Mouse (Mus musculus): ENCODE data around the gene D17H6S53E.

Gene D17H6S53E

GRCm38 (mm10) chr17:35126206-35126611 is at the start of gene D17H6S53E:
Gene D17H6S53E, plus strand, starts transcription at chr17:35126373.
- in situ Hi-C loops (cut with MboI, MseI): no loop called here

GRCm38 (mm10) chr17:35076507-35077176 is 49.5 kb upstream of the D17H6S53E start, which contains the start of gene Ly6g6e:
Gene Ly6g6e, plus strand, starts transcription at chr17:35076902.
- in situ Hi-C loops (cut with MboI, MseI): no loop called here

- in situ Hi-C loops (cut with MboI, MseI): no loop called here
Observed at GRCm38 (mm10) chr17:35077285-35077684, 48.9 kb upstream of the D17H6S53E start.

DNA sequence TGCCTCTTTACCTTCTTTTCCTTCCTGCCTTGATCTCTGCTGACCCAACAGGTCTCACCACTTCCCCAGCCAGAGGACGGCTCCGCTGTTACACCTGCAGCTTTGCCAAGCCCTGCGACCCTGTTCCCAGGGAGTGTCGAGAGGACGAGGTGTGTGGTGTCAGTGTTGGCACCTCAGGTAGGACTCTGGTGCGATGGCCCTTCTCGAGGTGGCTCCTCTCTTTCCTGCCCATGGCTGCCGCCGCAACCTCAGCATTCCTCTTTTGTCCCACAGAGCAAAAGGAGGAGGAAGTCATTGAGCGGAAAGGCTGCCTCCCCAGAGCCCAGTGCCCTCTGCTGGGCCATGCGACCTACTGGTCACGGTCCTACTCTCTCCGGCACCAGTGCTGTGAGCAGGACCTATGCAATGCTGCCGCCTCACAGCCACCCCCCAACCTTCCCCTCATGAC is 48.4 kb upstream of the D17H6S53E start, which contains the start of gene Ly6g6d:
TSS of gene Ly6g6d (minus strand) at position 280 of the 448 bp plus-strand sequence.
- in situ Hi-C loops (cut with MboI, MseI): no loop called here

DNA sequence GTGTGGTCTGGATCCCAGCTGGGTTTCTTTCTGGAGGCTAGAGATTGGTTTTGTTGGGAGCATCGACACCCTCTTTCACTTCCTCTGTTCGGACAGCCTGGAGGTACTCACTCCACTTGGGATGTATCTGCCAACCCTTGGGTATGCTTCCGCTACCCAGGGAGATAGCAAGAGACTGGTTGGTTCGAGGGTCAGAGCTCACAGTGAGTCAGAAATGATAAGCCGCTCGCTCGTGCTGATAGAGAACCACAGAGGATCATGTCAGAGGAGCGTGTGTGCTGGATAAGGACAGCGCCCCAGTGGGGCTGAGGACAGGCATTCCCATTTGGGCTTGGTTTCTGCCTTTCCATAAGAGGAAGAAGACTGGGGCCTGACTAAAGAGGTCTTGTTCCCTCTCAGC is 46.4 kb upstream of the D17H6S53E start:
- in situ Hi-C loops (cut with MboI, MseI): no loop called here

- in situ Hi-C loops (cut with MboI, MseI): no loop called here
Observed at GRCm38 (mm10) chr17:35080248-35080647, 45.9 kb upstream of the D17H6S53E start.

GRCm38 (mm10) chr17:35080710-35081109 is 45.5 kb upstream of the D17H6S53E start:
- in situ Hi-C loops (cut with MboI, MseI): no loop called here

DNA sequence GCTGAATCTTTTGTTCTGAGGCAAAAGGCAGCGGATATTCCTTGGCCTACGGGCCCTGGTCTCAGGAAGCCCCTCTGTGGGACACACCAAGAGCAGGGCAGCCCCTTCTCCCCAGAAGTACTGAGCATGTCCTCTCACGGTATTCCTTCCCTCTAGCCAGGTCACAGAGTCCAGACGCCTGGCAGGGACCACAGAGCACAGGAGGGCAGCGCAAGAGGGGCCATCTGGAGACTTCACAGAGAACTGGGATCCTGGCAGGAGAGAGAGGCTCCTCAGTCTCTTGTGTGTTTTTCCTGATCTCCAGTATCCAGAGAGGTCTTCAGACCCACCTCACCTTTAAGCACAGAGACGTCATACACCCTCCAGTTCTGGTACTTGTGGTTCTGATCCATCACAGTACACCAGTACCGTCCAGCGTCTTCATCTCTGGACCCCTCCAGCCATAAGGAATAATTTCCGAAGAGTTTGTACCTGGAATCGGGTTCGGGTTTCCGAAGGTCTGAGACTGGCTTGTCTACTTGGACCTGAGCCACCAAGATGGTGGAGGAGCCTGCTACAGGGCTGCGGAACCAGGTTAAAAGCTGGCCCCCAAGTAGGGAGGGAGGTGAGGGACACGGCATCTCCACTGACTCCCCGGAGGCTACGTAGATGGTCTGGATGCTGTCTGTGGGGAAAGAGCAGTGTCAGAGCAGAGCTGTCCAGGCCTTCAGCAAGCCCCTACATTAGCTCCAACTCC is 43.2 kb upstream of the D17H6S53E start:
- in situ Hi-C loops (cut with MboI, MseI): no loop called here

DNA sequence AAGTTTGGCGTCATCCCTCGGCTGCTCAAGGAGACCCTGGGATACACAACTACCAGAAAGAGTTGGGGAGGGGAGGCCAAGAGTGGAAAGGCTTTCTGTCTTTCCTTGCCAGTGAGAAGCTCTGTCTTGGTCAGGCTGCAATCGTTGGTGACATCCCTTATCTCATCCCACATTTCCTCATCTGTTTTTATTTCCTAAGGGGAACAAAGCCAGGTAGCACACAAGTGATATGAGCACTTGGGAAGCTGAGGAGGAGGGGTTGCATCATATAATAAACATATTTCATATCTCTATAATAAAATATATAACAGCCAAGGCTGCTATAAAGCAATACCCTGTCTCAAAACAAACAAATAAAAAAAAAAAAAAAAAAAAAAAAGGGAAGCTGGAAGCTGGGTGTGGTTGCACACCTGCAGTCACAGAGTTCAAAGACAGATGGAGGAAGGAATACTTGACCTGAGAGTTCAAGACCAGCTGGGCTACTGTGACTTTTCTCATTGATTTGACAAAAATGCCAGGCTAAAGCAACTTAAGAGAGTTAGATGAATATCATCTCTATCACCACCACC is 42.2 kb upstream of the D17H6S53E start:
- in situ Hi-C loops (cut with MboI, MseI): no loop called here

DNA sequence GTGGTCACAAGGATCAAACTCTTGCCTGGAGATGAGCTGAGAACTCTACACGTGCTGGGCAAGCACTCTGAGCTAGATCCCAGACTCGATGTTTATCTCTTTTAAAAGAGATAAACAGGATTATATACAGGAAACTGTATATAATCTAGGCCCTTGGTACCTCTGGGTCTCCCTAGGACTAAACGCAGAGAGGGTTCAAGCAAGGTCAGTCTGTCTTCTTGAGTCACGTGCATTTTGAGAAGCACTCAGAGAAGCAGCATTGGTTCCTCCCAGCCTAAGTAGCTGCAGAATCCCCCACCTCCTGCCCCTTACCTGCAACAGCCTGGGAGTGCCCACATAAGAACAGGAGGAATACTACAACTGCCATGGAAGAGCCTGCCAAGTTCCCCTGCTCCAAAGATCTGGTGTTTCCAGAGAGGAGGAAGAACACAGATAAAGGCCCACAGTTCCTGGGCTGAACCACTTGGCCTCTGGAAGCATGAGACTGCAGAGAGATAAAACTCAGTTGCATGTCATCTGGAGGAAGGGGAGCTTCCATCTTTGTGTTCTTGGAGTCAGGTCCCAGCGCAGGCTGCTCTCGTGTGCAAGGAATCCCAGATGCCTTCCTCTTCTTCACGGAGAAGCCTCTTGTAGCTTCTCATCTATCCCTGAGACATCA is 40.8 kb upstream of the D17H6S53E start, which contains the start of gene Ly6g6f:
TSS of gene Ly6g6f (minus strand) at position 403 of the 658 bp plus-strand sequence.
- in situ Hi-C loops (cut with MboI, MseI): no loop called here

DNA sequence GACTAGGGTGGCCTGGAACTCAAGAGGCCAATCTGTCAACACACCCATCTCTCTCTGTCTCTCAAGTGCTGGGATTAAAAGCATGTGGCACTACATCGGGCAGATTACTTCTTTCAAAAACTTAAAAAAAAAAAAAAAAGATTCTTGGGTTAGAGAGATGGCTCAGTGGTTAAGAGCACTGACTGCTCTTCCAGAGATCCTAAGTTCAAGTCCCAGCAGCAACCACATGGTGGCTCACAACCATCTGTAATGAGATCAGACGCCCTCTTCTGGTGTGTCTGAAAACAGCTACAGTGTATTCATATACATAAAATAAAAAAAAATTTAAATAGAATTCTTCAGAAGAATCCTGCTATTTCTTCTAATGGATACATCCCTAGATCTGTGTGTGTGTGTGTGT is 38.0 kb upstream of the D17H6S53E start:
- in situ Hi-C loops (cut with MboI, MseI): no loop called here

DNA sequence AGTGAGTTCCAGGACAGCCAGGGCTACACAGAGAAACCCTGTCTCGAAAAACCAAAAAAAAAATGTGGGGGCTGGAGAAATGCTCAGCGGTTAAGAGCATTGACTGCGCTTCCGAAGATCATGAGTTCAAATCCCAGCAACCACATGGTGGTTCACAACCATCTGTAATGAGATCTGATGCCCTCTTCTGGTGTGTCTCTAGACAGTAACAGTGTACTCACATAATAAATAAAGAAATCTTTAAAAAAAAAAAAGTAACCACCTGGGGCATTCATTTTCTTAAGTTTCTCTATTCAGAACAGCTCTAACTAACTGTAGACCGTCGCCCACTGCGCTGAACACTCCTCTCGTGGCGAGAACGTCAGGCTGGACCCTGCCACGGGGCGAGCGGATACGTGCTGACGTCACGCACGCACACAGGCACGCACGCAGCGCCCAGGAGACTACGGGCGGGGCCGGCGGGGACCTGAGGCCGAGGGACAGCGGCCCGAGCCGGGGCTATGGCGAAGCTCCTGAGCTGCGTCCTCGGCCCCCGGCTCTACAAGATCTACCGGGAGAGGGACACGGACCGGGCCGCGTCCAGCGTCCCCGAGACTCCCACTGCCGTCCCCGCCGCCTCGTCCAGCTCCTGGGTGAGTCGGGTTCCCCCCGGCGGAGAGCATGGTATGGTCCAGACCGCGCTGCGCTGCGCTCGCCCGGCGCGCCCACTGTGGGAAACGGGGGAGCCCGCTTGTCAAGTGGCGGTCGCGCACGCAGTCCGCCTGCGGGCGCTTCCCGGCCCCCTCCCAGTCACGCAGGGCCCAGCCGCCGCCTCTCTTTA is 37.1 kb upstream of the D17H6S53E start, which contains the start of gene Abhd16a:
TSS of gene Abhd16a (plus strand) at position 439 of the 820 bp plus-strand sequence.
- in situ Hi-C loops (cut with MboI, MseI): no loop called here

DNA sequence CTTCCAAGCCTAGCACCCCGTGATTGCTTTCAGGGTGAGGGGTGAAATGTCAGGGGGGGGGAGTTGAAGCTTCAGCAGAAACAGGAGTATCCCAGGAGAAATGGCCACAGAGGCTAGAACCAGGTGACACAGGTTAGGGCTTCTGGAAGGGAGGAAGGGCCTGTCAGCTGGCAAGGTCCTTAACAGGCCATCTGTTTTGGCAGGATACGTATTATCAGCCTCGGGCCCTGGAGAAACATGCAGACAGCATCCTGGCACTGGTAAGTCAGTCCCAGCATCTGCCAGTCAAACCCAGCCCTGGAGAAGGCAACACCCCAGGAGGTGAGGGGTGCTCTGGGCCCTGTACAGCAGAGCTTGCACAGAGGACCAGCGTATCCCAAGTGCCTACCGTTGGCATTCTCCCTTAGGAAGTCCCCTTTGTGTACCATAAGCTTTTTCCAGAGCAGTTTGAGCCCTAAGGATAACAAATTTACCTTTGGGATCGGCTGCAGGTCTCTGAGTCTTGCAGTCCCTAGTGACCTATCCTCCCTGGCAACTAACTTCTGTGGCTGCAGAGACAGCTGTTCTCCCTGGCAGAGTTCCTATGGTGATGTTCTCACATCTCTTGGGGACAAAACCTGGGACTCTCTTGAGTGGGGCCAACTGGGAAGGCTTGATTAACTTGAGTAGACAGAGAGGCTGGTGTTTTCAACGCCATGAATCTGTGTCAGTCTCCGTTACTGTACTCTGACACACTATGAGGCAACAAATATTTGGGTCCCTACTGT is 35.8 kb upstream of the D17H6S53E start:
- in situ Hi-C loops (cut with MboI, MseI): no loop called here

DNA sequence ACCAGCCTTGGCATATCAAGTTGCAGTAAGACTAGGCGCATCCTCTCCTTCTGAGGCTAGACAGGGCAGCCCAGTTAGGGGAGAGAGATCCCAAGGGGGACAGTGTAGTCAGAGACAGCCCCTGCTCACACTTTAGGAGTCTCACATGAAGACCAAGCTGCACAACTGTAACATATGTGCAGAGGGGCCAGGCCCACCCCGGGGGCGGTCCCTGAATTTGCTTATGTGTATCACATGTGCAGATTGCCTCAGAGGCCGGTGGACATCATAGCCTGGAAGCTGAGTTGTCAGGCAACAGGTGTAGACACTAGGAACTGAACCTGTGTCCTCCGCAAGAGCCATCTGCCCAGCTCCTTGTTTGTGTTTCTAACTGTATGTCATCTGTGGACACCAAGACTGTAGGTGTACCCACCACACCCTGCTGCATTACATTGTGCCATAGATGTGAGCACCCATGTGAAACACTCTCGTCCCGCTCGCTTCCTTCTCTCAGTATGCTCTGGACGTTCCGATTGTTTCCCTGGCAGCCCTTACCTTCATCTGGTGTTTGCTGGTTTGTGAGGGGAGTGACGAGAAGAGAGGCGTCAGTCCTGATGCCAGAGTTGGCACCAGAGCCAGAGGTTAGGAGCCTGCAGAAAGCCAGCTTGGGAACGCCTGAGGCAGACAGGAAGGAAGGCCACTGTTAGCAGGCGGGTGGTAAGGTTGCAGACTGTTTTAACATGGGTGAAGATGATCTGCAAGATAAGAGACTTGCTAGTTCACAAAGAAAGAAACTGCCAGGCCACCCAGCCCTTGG is 33.6 kb upstream of the D17H6S53E start:
- in situ Hi-C loops (cut with MboI, MseI): no loop called here

- in situ Hi-C loops (cut with MboI, MseI): no loop called here
Observed at GRCm38 (mm10) chr17:35094475-35095365, 31.5 kb upstream of the D17H6S53E start.

GRCm38 (mm10) chr17:35096597-35096996 is 29.6 kb upstream of the D17H6S53E start:
- in situ Hi-C loops (cut with MboI, MseI): no loop called here

GRCm38 (mm10) chr17:35097164-35097655 is 29.0 kb upstream of the D17H6S53E start:
- in situ Hi-C loops (cut with MboI, MseI): no loop called here

- in situ Hi-C loops (cut with MboI, MseI): loop anchor here (25.0 kb wide), 1 partner anchor 463 kb away; the partner anchor contains the start of genes Atf6b, Fkbpl, Ppt2 and Prrt1
Observed at GRCm38 (mm10) chr17:35100196-35100765, 25.9 kb upstream of the D17H6S53E start.

All from T-helper 1 cell (primary cell).